Mouse (Mus musculus) lung, adult 2 months (tissue): ENCODE data around the gene Zfp770. TPM values are rescaled to one million over a fixed set of nuclear protein-coding genes. Genes with fewer than 3 reads are reported as not detected.

Source experiments
- DNase-seq: peaks from one replicate; pipeline ENCODE4 v3.0.0; 2022
- H3K4me1 ChIP-seq: fragments of 200-500 bp; 2 replicates; pipeline ENCODE4 v1.6.1; 2011; ENCODE audit warnings: low read length; ENCODE audit not compliant: control insufficient read depth, insufficient read depth
- H3K4me3 ChIP-seq: fragments of 200-500 bp; replicated peaks from 2 replicates; pipeline ENCODE3; 2011; ENCODE audit warnings: low read depth, mild to moderate bottlenecking, control low read depth, low read length; ENCODE audit errors: extremely low read depth
- CTCF ChIP-seq: fragments of 200-500 bp; IDR thresholded peaks from 2 replicates; pipeline ENCODE4 v1.5.1; 2011; ENCODE audit warnings: mild to moderate bottlenecking, low read length, control low read depth; ENCODE audit not compliant: insufficient read depth
- POLR2A ChIP-seq: fragments of 200-500 bp; IDR thresholded peaks from 2 replicates; pipeline ENCODE4 v1.6.1; 2011; ENCODE audit warnings: low read depth, mild to moderate bottlenecking, control low read depth, low read length, borderline replicate concordance; ENCODE audit errors: extremely low read depth
- WGBS: fragments of 180-500 bp; shearing (Covaris S2); methylation state at CpG from one replicate; pipeline ENCODE4 v1.1.7; 2018; 5-methylcytosine and 5-hydroxymethylcytosine counted together
- polyA plus RNA-seq: library from polyadenylated mRNA; depleted of rRNA; stranded (reverse); fragments of >200 nt; gene quantifications from 2 replicates; pipeline ENCODE4 v1.2.3, GENCODE M21; 2012

Zfp770 gene
- polyA plus RNA-seq, 1 experiment = 1.5 TPM

- no peak overlapping the region for H3K4me3 ChIP-seq
- whole genome bisulfite sequencing = 54% methylated on average over 4 of the region's 4 CpGs
- peaks cover 5% of the 10 kb centered on the region for H3K4me1 ChIP-seq
- TF ChIP-seq POLR2A (no peak), CTCF (no peak)
- DNase-seq = no peak
These were observed 23.2 kb downstream of the Zfp770 start for GRCm38 (mm10) chr2:114177802-114178733.

- under 1% methylated on average over 44 of the region's 44 CpGs for WGBS
These were observed 26.4 kb downstream of the Zfp770 start for GRCm38 (mm10) chr2:114174651-114175484.

GRCm38 (mm10) chr2:114173248-114173647 lies 28.0 kb downstream of the Zfp770 start:
- H3K4me3 ChIP-seq = no peak overlapping the region
- DNase-seq = no peak
- peaks cover 5% of the 10 kb centered on the region for H3K4me1 ChIP-seq
- no peak for TF ChIP-seq POLR2A
- TF ChIP-seq CTCF = no peak

More at GRCm38 (mm10) chr2:114174651-114175484, 26.4 kb downstream of the Zfp770 start:
- DNase-seq = peak; percentile 71
- Histone ChIP-seq H3K4me3 (peak overlapping the region; percentile 95), H3K4me1 (peaks cover 5% of the 10 kb centered on the region)
- TF ChIP-seq CTCF (peak; percentile 32; the same call in 1 of the 2 replicates), POLR2A (peak; percentile 74)

GRCm38 (mm10) chr2:114167837-114168236 lies 33.4 kb downstream of the Zfp770 start:
- DNase-seq = no peak
- no peaks in the 10 kb centered on the region for H3K4me1 ChIP-seq
- no peak overlapping the region for H3K4me3 ChIP-seq
- TF ChIP-seq CTCF = no peak
- no peak for TF ChIP-seq POLR2A

- H3K4me3 ChIP-seq = no peak overlapping the region
- TF ChIP-seq POLR2A (no peak), CTCF (no peak)
- H3K4me1 ChIP-seq = no peaks in the 10 kb centered on the region
- WGBS = 100% methylated on average over 1 of the region's 1 CpGs
- no peak for DNase-seq
These were observed 39.3 kb downstream of the Zfp770 start for GRCm38 (mm10) chr2:114161978-114162377.

- no peaks in the 10 kb centered on the region for H3K4me1 ChIP-seq
- H3K4me3 ChIP-seq = no peak overlapping the region
- WGBS = 51% methylated on average over 4 of the region's 4 CpGs
- TF ChIP-seq POLR2A (no peak), CTCF (no peak)
- no peak for DNase-seq
These were observed 43.9 kb downstream of the Zfp770 start for GRCm38 (mm10) chr2:114157345-114157744.

- DNase-seq = no peak
- TF ChIP-seq CTCF = no peak
- TF ChIP-seq POLR2A = no peak
- 100% methylated on average over 1 of the region's 1 CpGs for WGBS
- H3K4me3 ChIP-seq = no peak overlapping the region
- no peaks in the 10 kb centered on the region for H3K4me1 ChIP-seq
These were observed 44.6 kb downstream of the Zfp770 start for GRCm38 (mm10) chr2:114156639-114157038.

- H3K4me1 ChIP-seq = no peaks in the 10 kb centered on the region
- 85% methylated on average over 6 of the region's 6 CpGs for WGBS
- no peak overlapping the region for H3K4me3 ChIP-seq
- TF ChIP-seq POLR2A = no peak
- TF ChIP-seq CTCF = no peak
- no peak for DNase-seq
These were observed 48.0 kb downstream of the Zfp770 start for GRCm38 (mm10) chr2:114153247-114153646.

GRCm38 (mm10) chr2:114146864-114147458 lies 54.3 kb downstream of the Zfp770 start:
- Histone ChIP-seq H3K4me3 (no peak overlapping the region), H3K4me1 (no peaks in the 10 kb centered on the region)
- WGBS = 73% methylated on average over 15 of the region's 15 CpGs
- no peak for TF ChIP-seq POLR2A
- TF ChIP-seq CTCF = no peak
- DNase-seq = no peak
